Mouse (Mus musculus) megakaryocyte, adult 5-6 weeks (primary cell): ENCODE measurements around the gene Larp4b. TPM values are rescaled to one million over a fixed set of nuclear protein-coding genes. Genes with fewer than 3 reads are reported as not detected.

ENCODE experiments used
- ATAC-seq: 2 replicates; pipeline ENCODE4 v1.8.0; 2016; ENCODE audit warnings: mild to moderate bottlenecking, inconsistent platforms; ENCODE audit not compliant: poor library complexity, severe bottlenecking
- total RNA-seq, 2 experiments: library from RNA; stranded (forward) in 1 of 2; stranded (reverse) in 1 of 2; fragments of 153-499, 151-499 nt in 1 of 2; fragments of 221-1000, 200-1000 nt in 1 of 2; gene quantifications; 2 replicates each; pipeline versions ENCODE4 v1.2.3 to v1.2.4; 2015 to 2017

Gene Larp4b
- total RNA-seq (2015) (75.5 and 85.5 TPM in 2 replicates), total RNA-seq (2017) (88.0 and 90.9 TPM in 2 replicates)

GRCm38 (mm10) chr13:9093316-9094155, at the start of gene Larp4b:
TSS of gene Larp4b (plus strand) at chr13:9093881.
- peak; percentile 93 for ATAC-seq

DNA sequence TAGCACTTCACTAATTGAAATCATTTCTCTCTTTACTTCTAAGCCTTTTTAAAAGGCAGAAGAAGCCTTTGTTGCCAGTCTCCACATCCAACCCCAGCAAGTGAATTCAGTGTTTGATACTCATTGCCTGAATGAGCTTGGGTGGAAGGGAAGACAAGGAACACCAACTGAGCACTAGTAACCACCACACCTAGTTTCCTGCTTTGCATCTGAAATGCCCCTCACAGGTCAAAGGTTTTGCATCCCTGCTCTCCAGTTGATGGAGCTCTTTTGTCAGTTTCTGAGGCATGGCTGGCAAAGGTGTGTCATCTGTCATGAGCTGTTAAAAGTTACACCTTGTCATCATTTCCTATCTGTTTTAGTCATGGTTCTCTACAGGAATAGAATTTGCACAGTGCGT, 49.0 kb upstream of the Larp4b start:
- no peak for ATAC-seq

DNA sequence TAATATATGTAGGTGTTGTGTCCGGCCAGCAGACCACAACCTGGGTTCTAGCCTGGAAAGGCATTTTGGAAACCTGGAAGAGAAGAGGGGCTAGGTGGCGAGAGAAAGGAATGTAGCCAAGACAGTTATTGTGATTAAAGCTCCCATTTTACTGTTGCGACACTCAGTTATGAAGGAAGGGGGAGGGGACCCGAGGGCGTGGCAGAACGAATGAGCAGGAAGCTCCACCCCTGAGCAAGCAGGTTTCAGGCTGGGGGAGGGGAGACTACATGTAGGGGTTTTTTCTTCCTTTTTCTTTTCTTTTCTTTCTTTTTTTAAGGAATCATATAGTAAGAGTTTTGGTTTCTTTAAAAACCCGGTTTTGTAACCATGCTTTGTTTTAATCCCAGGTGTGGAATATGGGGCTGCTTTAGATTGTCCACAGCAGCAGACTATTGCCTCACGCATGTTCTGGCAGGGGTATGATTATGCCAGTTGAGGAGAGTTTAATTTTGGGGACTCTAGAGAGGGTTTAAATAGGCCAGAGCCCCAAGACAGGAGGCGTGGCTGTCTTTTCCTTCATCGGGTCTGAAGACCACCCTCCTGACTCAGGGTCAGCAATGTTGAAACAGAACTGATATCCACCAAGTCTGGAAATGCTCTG, 41.5 kb upstream of the Larp4b start:
- ATAC-seq: 0 out of 2 replicates have a peak, but pooled peaks have one; percentile 18

DNA sequence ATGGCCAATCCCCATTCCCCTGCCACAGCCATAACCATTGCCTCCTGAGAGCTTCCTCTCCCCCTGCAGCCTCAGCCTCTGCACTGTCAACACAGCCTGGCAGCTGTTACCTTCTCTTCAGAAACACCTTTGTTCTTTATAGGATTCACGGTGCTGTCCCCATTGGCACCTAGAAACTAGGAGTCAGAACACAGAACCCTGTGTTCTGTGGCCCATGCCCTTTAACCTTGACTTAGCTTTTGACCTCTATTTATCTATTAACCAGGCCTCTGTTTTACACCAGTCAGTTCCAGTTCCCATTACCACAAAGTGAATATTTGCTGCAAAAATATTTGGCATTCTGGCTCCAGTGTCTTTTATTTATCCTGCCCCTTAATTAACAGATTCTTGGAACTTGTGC, 36.4 kb upstream of the Larp4b start:
- no peak for ATAC-seq

GRCm38 (mm10) chr13:9058706-9059105, 35.0 kb upstream of the Larp4b start:
- ATAC-seq: no peak

DNA sequence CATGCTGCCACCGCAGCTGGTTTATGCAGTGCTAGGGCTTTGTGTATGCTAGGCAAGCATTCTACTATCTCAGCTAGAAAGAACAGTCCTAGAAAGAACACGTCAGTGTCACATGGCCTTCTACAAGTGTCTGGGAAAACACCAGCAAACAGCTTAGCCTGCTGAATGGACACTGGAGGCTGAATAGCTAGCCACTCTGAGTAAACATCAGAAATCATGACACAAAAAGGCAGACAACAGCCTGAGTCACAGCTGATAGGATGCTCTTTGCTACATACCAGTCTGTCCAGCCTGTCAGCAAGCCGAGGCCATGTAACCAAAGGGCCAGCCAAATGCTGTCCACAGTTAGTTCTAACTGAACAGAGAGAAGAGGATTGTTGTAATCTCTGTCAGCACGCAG, 32.3 kb upstream of the Larp4b start:
- no peak for ATAC-seq

- no peak for ATAC-seq
These were observed 29.5 kb upstream of the Larp4b start for GRCm38 (mm10) chr13:9064196-9064595.

DNA sequence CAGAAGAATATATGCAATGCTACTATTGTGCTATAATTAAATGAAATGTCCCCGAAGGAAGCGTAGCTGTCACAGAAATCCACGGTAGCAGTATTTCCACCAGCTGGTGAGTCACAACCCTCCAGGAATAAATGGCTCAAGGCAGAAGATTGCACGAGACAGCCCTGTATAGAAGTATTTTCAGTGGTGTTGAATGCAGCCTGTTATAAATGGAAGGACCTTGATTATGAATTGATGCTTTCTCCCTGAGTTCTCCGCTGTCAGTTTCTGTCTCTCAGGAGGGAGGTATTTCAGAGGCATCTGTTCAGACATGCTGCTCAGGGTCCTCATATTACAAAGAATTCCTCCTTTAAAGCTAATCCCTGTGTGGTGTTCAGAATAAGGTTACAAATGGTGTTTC, 27.6 kb upstream of the Larp4b start:
- no peak for ATAC-seq

GRCm38 (mm10) chr13:9071008-9071407, 22.7 kb upstream of the Larp4b start:
- no peak for ATAC-seq

GRCm38 (mm10) chr13:9073818-9074217, 19.9 kb upstream of the Larp4b start:
- ATAC-seq: no peak

GRCm38 (mm10) chr13:9075825-9076592, 17.7 kb upstream of the Larp4b start:
- no peak for ATAC-seq

DNA sequence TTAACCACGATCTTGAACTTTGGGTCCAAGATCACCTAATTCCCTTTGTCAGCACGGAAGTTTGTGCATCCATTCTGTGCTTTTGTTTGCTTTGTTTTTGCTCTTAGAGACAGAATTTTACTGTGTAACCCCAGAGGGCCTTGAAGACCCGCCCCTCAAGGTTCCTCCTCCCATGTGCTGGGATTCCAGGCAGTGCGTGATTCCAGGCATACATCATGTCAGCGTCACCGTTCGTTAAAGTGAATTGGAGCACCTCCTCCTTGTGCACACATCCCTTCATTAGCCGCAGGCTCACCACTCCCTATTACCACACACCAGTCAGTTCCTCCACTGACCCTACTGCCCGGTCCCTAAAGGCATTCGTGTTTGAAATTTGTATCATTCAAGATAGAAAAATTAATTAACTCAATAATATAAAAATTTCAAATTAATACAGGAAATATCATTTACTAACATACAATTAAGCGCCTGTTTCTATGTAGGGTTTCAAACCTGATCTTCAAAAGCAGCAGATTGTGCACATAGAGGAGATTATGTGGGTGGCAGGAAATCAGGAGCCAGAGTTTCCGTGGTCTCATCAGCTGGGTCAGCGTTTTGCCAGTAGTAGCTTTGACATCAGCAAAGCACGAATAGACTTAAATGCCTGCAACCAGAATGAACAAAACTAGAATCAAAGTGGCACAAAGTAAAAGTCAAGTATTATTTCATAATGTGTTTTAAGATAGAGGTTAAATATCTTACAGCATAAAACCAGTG, 11.4 kb upstream of the Larp4b start:
- ATAC-seq: peak; percentile 70

DNA sequence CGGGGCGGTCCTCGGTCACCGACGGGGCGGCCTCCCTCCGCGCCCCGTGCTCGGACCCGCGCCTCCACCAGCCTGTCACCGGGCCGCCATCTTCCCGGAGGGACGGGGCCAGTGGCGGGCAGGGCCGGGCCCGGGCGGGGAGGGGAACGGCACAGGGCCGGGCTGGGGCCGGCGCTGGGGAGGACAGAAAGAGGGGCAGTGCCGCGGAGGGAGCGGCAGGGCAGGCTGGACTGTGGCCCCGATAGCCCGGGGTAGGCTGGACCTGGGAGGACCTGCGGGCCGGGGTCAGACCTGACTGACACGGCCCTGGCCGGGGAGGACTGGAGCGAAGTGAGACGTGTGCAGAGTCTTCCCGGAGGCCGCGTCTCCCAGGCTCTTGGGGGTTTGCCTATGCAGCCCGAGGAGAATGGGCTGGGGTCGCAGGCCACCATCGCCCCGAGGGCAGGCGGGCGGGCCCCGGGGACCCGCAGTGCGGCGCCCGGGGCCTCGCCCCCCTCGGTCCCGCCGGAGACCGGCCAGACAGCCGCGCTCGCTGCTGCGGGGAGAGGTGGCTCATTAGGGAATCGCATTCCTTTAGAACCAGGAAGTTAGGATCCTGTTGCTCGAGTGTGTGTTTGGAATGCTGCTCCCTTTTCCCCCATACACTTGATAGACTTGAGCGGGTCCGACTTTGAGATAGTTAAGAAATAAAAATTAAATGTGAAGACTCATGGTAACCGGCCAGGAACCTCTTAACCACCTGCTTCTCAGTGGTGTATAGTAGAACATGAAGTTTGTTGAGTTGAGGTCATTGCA, 702 bp downstream of the Larp4b start:
- peak; percentile 33 for ATAC-seq

- peak; percentile 65 for ATAC-seq
These were observed 5.6 kb downstream of the Larp4b start for GRCm38 (mm10) chr13:9099289-9099688.

GRCm38 (mm10) chr13:9100517-9100916, 6.8 kb downstream of the Larp4b start:
- no peak for ATAC-seq

GRCm38 (mm10) chr13:9106246-9106645, 12.6 kb downstream of the Larp4b start:
- no peak for ATAC-seq

- peak; percentile 97 for ATAC-seq
These were observed 13.5 kb downstream of the Larp4b start for GRCm38 (mm10) chr13:9106992-9107858.

DNA sequence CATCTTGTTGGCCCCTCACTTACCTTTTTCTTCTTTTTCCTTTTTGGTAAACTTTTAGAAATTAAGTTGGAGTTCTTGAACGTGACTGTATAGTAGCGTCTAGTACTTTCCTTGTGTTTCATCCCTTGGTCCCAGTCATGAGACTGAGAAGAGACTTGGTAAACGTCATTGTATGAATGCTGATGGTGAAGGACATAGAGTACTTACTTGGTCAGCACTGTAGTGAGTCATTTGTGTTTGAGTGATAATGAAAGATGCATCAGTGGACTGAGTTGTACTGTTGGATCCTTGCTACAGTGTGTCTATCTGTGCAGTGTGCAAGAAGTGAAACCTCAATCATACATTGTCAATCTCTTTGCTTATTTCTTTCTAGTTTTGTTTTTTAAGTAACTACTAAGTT, 20.1 kb downstream of the Larp4b start:
- no peak for ATAC-seq
